Mouse (Mus musculus): ENCODE measurements around the gene Nubp1. TPM values are rescaled to one million over a fixed set of nuclear protein-coding genes. Genes with fewer than 3 reads are reported as not detected.

Gene Nubp1
- total and polyA plus RNA-seq, 3 experiments = 57.7 to 75.0 TPM; not detected in 1

DNA sequence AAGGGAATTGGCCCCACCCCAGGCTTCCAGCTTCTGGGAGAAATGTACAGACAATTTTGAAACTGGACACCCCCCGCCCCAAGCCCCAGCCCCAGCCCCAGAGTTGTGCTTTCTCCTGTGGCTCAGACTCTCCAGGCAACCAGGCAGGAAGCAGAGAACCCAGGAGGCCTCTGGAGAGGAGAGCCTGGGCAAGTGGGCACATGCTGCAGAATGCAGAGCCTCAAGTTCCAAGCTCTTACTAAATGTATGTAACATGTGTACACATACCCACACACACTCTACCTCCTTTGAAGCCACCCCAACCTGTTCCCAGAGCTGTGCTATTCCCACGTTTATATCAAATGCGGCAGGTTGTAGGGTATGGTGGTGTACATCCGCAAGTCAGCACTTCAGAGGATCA is 46.0 kb upstream of the Nubp1 start:
- TF ChIP-seq POLR2AphosphoS5 (IDR thresholded peaks at IDR 0.05; ENCODE audit: borderline replicate concordance, low read depth, low read length) (no peak), HCFC1 (IDR thresholded peaks at IDR 0.05; ENCODE audit: low read depth, low read length) (no peak), GABPA (IDR thresholded peaks at IDR 0.05; ENCODE audit: low read depth, low read length) (no peak), RCOR1 (IDR thresholded peaks at IDR 0.05; ENCODE audit: low read depth, low read length) (no peak), SMC3 (IDR thresholded peaks at IDR 0.05; ENCODE audit: low read depth, low read length) (no peak), MAX (IDR thresholded peaks at IDR 0.05; ENCODE audit: low read length) (no peak), MAZ (IDR thresholded peaks at IDR 0.05; ENCODE audit: low read depth, low read length) (no peak), MYB (IDR thresholded peaks at IDR 0.05; ENCODE audit: low read depth, low read length) (no peak), SIN3A (IDR thresholded peaks at IDR 0.05; ENCODE audit: low read length) (no peak), TBP (IDR thresholded peaks at IDR 0.05; ENCODE audit: low read depth, low read length) (no peak)
- no peaks in the 10 kb centered on the region for H3K79me2 ChIP-seq (ENCODE audit: control insufficient read depth, insufficient read depth, low read length, poor library complexity)

DNA sequence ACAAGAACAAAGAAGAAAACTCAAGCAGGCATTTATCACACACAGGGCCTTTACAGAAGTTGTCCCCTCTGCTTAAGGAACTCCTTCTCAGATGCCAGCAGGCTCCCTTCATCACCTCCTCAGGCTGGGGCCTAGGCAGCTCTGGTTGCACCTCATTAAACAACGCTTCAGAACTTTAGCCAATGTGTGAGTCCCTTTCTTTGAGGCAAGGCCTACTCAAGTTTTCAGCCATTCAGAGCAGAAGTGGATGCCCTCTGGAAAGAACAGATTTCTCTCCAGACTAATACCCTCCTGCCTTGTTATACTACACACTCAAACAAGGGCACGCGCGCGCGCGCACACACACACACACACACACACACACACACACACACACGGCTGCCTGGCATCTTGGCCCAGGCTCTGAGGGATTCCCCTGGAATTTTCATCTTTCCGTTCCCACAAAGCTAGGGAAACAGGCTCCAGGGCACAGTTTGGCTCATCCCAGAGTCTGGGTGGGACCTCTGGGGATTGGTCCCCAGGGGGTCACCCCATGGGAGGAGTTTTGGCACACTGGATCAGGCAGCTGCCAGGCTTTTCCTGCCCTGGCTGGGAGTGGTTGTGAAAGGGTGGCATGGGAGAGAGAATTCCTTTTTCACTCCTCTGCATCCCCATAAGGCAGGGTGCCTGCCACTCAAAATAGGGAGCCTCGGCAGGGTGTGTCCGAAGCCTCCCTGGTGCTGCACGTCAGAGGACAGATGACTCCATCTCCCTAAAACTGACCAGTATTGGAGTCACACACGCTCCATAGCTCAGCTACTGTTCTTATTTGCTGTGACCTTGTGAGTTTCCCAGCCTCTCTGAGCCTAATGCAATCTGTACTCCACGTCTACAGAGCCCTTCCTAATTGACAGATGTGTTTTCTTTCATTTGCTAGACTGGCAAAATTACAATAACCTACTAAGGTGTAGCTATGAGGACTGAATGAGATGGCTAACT is 45.2 kb upstream of the Nubp1 start:
- Histone ChIP-seq H3K9me3 (replicated peaks; ENCODE audit: insufficient read depth, low read length) (no peaks in the 10 kb centered on the region), H3K27ac (ENCODE audit: control insufficient read depth, low read depth, low read length) (no peak overlapping the region), H3K4me1 (ENCODE audit: control insufficient read depth in 1 of 2, insufficient read depth in 2 of 2, low read length in 2 of 2) (no peaks in the 10 kb centered on the region), H3K36me3 (ENCODE audit: control insufficient read depth in 1 of 2, insufficient read depth in 2 of 2, low read length in 2 of 2) (no peaks in the 10 kb centered on the region), H3K4me3 (ENCODE audit: control insufficient read depth in 1 of 2, insufficient read depth in 1 of 2, low read depth in 2 of 2, low read length in 2 of 2) (no peak overlapping the region), H3K9ac (ENCODE audit: control insufficient read depth, low read depth, low read length, poor library complexity, severe bottlenecking) (no peak overlapping the region), H3K27me3 (ENCODE audit: control insufficient read depth in 1 of 2, insufficient read depth in 2 of 2, low read length in 2 of 2) (peaks cover 0 to 1% of the 10 kb centered on the region in 2 experiments; a peak in 1 of 4 replicates), H3K79me2 (ENCODE audit: control insufficient read depth, insufficient read depth, low read length, poor library complexity) (no peaks in the 10 kb centered on the region)
- TF ChIP-seq ZMIZ1 (IDR thresholded peaks at IDR 0.05; ENCODE audit: low read depth, low read length) (no peak), MAX (IDR thresholded peaks at IDR 0.05; ENCODE audit: low read length) (no peak), TBP (IDR thresholded peaks at IDR 0.05; ENCODE audit: low read depth, low read length) (no peak), ZKSCAN1 (IDR thresholded peaks at IDR 0.05; ENCODE audit: low read depth, low read length) (no peak), USF1 (IDR thresholded peaks at IDR 0.05; ENCODE audit: low read depth, low read length) (no peak), GATA1 (IDR thresholded peaks at IDR 0.05; ENCODE audit: low read depth, low read length) (no peak), MXI1 (IDR thresholded peaks at IDR 0.05; ENCODE audit: low read depth, low read length) (no peak), USF2 (IDR thresholded peaks at IDR 0.05; ENCODE audit: borderline replicate concordance in 1 of 2, insufficient read depth in 1 of 2, low read depth in 1 of 2, low read length in 2 of 2) (no peak), ELF1 (IDR thresholded peaks at IDR 0.05; ENCODE audit: low read depth, low read length) (no peak), MAFK (IDR thresholded peaks at IDR 0.05; ENCODE audit: borderline replicate concordance, low read depth, low read length) (no peak)
- DNase-seq (ENCODE audit: low read depth, low spot score) = no peak

More for the DNA sequence above, 46.0 kb upstream of the Nubp1 start:
- DNase-seq (ENCODE audit: low read depth, low spot score) = no peak
- H3K27ac ChIP-seq (ENCODE audit: control insufficient read depth, low read depth, low read length) = no peak overlapping the region
- no peaks in the 10 kb centered on the region for H3K36me3 ChIP-seq (ENCODE audit: control insufficient read depth in 1 of 2, insufficient read depth in 2 of 2, low read length in 2 of 2)
- H3K4me1 ChIP-seq (ENCODE audit: control insufficient read depth in 1 of 2, insufficient read depth in 2 of 2, low read length in 2 of 2) = no peaks in the 10 kb centered on the region
- no peak overlapping the region for H3K9ac ChIP-seq (ENCODE audit: control insufficient read depth, low read depth, low read length, poor library complexity, severe bottlenecking)
- H3K9me3 ChIP-seq (replicated peaks; ENCODE audit: insufficient read depth, low read length) = no peaks in the 10 kb centered on the region
- peaks cover 0 to 1% of the 10 kb centered on the region in 2 experiments; a peak in 1 of 4 replicates for H3K27me3 ChIP-seq (ENCODE audit: control insufficient read depth in 1 of 2, insufficient read depth in 2 of 2, low read length in 2 of 2)
- no peak overlapping the region for H3K4me3 ChIP-seq (ENCODE audit: control insufficient read depth in 1 of 2, insufficient read depth in 1 of 2, low read depth in 2 of 2, low read length in 2 of 2)

Data from MEL (cell line).